Mouse (Mus musculus) thymus, postnatal 14 days (tissue): ENCODE measurements around the gene Rmdn2.

Experiments
- DNase-seq: peaks from one replicate; pipeline ENCODE4 v3.0.0; 2021

The Rmdn2 gene

DNA sequence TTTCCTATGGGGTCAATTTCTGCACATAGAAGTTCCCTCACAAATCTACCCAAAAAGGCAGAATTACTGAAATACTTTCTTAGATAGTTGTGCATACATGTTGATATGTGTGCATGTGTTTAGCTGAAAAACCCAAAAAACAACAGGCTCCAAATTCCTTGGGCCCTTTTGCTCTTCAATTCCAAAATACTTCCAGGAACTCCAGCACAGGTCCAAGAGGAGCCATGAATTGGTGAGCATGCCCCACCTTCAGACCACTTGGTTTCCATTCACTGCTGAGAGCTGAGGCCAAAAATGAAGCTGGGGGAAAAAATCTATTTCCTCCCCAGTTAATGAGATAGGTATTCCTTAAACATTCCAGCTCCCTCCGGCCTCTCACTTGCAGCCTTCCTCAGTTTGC, 98.1 kb downstream of the Rmdn2 start:
- DNase-seq: no peak

DNA sequence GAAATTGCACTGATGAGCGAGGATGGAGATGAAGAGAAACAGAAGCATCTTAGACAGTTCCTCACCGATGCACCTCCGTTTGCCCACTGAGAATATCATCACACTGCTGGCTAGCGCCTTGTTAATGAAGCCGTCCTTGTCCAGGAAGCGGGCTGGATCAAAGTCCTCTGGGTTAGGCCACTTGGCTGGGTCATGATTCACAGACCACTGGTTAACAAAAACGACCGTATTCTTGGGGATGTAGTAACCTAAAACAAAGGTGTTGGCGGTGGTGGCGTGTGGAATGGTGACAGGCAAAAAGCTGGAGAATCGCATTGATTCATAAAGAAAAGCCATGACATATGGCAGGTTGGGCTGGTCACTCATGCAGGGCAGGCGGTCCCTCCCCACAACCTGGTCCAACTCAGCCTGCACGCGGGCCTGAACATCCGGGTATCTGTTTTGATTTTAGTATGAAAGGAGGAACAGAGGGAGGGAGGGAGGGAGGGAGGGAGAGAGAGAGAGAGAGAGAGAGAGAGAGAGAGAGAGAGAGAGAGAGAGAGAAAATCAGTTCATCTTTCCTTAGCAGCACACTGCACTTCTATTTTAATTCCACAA, 98.7 kb downstream of the Rmdn2 start:
- DNase-seq: no peak

DNA sequence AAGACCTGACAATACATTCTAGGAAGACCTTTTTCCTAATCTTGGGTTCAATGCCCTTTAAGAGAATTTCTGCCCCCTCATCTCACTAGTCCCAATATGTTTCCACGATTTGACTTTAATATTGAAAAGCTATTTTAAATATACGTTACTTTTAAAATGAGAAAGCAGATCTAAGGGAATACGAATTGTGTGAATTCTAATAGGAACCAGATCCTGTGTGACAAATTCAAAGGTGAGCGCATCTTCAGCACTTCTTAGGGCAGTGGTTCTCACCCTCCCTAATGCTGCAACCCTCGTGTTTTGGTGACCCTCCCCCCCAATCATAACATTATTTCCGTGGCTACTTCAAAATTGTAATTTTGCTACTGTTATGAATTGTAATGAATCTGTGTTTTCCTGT, 100.3 kb downstream of the Rmdn2 start:
- no peak for DNase-seq

DNA sequence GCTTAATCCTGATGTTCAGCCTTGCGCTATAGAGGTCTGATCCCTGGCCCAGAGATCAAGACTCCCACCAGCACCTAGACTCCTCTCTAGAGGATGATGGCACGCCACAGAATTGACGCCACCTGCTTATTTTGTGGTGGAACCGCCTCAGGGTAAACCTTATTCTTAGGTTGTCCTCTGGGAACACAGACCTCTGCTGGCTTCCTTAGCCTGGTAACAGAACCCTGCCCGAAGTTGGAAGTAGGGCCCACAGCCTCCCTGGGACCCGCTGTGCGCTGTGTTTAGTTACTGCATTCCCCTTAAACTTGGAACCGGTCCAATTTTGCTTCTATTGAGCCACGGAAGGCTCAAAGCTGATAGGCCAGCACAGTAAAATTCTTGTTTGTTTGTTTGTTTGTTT, 100.9 kb downstream of the Rmdn2 start:
- no peak for DNase-seq

DNA sequence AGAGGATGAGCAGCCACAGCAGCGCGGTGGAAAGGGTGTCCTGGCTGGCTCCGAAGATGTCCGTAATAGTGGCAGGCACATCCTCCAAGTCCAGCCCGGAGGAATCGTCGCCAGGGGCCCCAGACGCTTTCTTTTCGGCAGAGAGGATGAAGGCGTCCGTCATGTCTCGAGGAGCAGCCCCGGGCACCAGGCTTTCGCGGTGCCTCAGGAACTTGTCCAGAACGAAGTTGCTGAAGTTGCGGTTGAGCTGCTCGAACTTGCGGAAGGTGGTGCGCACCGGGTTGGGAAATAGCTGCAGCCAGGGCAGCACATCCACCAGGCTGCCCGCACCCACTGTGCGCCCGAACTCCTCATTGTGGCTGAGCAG, 101.6 kb downstream of the Rmdn2 start:
- no peak for DNase-seq

DNA sequence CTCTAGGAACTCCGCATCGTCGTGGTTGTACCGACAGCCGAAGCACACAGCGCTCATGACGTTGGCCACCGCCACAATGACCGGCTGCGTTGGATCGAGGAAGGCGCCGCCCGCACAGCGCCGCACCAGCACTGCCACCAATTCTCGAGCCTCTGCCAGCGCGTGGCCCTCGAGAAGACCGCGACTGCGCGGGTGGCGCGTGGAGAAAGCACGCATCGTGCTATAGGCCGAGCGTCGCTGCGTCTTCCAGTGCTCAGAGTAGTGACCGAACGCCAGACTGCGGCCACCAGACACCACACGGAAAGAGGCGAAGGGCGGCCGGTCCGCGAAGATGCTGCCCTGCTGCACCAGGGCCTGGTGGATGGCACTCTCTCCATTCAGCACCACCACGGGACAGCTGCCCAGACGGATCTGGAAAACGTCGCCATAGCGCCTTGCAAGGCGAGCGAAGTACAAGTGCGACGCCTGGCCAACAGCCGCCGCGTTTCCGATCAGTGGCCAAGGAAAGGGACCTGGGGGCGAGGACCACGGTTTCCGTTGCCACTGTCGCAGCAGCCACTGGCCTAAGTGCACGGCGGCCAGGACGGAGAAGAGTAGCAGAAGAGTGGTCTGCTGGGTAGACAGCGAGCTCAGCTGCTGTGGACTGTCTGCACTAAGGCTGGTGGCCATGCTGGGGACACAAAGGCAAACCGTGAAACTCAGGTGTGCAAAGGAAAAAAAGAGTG, 102.1 kb downstream of the Rmdn2 start:
- DNase-seq: no peak

DNA sequence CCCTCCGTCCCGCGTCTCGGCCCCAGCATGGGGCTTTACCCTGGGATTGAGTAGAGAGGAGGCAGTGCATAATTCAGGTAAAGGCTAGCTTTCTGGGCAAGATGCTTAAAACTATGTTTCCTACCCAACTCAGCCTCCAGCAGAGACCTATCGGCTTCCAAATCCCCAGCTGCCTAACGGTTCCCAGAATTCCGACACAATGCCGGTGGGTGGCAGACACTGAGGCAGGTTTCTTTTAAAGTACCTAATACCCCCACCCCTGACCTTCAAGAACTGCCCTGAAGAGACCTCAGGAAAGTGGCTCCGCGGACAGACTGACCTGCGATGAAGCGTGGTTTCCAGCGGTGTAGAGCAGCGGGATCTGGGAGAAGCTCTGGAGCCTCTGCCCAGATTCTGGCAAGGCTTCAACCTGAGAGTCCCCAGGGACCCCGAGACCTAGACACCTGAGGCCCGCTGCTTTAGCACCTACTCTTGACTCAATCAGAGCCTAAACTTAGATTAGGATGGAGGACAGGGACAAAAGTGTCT, 102.8 kb downstream of the Rmdn2 start:
- no peak for DNase-seq

DNA sequence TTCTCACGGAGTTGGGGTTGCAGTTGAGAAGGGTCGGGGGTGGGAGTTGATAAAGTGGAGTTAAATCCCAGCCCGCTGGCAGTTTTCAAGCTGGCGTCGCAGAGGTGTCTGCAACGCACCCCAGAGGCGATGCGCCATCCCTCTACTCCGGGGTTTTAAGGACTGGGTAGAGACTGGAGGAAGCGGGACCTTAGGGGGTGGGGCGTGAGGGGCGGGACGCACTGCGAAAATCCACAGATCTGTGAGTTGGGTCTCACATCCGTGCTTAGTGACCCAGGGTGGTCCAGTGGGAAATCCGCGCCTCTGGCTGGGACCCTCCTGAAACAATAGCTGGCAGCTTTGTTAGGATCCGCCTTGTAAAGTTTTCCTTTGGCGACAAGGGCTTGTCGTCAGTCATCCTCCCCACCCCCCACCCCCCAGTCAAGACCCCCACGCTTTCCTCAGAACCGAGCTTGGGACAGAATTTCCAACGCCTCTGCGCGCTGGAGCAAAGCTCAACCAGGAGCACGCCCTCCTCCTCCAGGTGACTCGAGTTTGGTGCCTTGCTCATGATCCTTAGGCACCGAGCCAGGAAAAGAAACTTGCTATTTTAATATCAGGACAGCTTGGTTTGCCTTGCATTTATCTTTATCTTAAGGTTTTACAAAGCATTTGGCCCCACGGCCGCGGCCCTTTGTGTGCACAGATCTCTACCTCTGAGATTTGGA, 103.4 kb downstream of the Rmdn2 start, which contains the start of gene Cyp1b1:
TSS of gene Cyp1b1 (minus strand) at position 131 of the 707 bp plus-strand sequence.
- peak; percentile 12 for DNase-seq

DNA sequence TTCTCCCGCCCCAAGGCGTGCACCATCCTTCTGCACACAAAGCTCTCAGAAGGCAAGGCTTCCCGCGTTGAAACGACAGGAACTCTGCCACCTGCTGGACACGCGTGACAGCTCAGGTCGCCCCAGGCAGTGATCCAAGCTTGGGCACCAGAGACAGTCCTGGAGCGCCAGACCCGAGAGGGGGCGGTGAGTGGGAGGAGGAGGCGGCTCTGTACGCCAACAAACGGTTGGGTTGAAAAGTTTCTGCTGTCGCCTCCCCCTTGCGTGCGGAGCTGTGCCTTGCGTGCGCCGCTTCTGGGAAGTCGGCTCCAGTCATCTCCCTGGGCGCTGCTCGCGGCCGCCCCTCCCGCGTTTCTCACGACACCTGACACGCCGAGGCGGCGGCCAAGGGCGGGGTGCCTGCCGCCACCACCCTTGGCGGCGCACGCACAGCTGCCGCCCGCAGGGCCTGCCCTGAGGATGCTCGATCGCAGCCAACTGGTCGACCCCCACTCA, 104.0 kb downstream of the Rmdn2 start:
- DNase-seq: peak; percentile 92

DNA sequence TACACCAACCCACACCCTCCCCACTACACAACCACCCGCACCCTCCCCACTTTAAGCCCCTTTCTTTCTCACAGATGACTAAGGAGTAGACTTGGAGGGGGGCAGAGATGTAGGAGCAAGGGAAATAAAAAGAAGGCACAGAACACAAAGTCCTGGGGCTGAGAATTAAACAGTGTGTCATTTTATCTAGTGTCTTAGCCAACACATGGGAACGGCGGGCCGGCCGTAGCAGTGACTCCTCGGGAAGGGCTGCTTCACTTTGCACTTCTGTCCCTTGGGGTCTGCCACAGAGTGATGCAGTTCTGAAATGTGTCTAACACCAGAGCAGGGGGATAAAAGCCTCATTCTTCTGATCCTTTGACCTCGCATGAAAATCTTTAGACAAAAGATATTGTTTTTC, 109.0 kb downstream of the Rmdn2 start:
- no peak for DNase-seq

DNA sequence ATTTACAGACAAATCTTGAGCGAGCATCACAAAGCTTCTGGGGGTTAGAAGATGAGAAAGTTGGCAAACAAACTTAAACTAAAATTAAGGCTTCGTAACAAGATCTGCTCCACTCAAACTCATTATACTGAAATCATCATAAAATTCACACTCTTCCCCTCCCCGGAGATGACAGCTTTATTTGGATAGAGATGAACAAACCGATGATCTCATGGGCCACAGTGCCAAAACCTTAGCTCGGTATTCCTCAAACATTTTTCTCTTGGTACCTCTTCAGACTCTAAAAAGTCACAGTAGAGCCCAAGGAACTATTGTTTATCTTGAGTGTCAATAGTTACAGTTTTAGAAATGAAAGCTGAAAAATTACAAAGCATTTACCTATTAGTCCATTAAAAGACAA, 115.0 kb downstream of the Rmdn2 start:
- no peak for DNase-seq

DNA sequence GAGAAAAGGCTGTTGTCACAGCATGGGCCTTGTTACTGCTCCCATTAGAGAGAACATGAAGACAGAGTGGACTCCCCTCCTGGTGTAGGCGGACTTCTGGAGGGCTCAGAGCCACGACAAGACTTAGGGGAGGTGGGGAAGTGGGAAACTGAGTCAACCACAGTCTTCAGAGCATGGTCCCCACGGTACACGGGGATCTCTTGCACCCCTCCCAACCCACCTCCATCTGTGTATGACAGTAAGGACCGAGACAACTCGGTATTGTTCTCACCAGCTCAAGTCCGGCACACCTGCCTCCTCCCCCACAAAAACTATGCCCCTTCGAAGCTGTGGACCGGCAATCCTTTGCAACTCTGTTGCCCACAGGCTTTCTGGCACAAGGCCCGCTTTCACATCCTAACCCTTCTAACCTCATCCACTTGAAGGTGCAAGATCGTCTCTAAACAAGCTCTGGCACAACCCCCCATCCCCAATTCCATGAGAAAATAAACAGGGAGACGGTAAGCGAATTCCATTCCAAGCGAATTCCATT, 116.5 kb downstream of the Rmdn2 start:
- no peak for DNase-seq

DNA sequence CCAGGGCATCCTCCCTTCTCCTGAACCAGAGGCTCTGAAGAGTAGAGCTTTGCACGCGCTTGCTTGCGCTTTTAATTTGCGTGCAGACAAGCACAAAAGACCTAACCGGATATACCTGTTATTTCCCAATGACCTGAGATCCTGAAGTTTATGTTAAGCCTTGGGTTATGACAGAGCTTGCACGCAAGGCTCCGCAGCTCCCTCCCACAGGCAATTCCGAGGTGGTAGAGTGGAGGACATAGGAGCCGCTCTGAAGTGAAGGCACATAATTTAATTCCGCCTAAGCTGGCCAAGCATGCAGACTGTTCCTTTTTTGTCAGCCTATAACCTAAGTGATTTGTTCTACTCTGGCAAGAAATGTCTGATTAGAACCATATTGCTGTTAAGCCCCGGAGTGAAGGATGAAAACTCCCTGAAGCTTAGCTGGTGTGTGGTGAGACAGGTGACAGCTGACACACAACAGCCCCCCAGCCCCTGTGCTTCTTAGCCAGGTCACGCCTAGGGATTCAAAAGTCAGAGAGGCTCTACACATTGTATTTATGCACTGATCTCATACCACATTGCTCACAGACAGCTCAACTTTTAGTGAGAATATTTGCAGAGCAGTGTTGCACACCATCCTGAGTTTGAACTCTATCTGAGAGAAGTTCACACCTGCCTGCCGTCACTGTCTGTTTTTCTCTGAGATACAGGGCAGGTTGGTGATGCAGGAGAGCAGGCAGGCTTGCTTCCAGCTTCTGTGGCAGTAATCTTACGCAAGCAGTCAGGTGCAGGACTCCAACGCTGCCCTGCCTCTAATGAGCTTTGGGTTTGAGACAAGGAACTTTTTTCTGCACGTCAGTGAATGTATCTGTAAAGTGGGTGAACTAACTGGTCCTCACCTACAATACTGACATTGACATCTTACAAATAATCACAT, 117.2 kb downstream of the Rmdn2 start:
- no peak for DNase-seq

DNA sequence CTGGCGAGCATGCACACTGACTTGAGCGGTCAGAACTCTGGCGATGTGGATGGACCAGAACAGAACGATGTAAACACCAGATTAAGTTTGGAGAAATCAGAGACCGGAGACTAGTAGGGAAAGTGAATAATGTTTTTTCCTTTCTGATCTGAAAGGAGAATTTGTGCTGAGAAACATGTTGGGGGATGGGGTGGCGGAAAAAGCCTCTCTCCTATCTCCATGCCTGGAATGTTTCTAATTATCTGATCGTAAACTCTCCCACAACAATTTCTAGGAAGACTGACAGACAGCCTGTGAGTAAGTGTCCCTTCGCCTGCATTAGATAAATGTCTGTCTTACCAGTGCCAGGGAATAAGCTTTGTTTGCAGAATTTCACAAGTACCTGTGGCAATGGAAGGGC, 119.3 kb downstream of the Rmdn2 start:
- no peak for DNase-seq

DNA sequence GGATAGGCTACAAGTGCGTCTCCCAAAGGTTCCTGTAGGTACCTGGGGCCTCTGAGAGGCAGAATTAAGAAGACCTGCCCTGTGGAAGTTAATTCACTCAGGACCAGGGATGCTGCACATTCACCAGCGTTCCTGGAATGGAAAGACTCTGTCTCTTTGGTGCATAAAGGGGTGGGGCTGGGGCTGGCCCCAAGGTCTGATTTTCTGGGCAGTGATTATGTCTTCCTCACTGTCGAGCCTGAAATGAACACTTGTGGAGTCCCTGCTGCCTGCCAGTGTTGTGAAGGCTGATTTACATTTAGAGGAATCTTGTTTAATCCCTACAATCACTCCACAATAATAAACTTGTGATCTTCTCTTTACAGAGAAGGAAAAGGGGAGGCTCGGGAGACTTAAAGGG, 121.4 kb downstream of the Rmdn2 start:
- DNase-seq: no peak

DNA sequence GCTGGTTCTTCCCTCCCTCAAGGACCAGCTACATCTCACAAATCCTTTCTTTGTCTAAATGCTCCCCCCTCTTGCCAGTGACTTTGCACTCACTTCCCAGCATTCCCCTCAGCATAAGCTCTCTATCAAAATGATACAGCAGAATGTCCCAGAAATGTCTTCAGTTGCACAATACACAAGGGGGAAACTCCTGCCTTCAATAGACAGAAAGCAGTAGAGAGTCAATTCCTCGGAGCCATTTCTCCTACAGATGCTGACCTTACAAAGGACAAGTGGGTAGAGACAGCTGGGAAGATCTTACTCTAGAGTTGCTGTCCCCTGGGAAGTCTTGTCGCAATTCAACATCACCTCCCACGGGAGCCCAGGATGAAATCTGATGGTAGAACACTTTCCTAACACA, 125.9 kb downstream of the Rmdn2 start:
- DNase-seq: no peak

DNA sequence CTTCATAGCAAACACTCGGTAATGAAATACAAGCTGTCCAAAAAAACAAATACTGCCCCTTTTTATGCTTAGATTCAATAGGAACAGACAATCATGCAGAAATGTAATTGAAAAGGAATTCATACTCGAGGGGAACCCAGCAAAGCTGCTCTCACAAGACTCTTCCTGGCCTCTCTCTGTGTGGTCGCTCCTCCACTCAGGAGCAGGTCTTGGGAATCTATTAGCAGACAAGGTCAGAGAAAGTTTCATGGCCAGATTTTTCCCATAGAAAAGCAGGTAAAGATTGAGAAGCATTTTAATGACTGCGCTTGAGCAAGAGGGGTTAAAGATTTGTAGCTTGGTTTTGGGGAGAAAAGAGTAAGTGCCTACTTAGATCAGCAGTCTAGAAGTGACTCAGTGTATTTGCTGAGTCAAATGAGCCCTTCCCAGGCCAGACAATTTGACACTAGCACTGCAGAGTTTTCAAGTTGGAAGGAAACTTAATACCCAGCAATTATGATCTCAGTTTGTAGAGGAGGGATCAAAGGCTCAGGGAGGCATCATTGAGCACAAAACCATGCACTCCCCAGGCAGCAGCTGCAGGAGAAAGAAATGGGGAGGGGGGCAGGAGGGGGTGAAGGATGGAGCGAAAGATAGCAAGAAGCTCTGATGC, 127.3 kb downstream of the Rmdn2 start:
- DNase-seq: no peak

DNA sequence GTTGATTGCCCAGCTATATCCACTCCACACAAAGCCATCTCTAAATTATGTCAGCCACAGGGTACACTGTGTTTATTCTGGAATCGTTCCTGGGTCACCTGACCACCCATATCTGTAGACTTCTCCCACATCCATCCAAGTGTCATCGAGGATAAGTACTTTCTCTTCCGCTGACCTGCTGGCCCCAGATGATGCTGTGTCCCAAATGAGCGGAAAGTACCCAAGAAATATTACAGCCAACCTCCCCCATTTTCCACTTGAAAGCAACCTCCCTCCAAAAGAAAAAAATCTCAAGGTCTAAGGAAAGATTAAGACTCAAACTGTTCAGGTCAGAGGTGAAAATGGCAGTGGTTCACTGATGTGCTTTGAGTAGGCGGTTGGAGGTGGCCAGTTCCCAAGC, 131.0 kb downstream of the Rmdn2 start:
- no peak for DNase-seq
